Mouse (Mus musculus) lung, postnatal 0 days (tissue): Measurements from ENCODE around the gene Gm20075.

ENCODE experiments used
- CTCF ChIP-seq: IDR thresholded peaks from 2 replicates; pipeline ENCODE4 v1.5.1; 2016; ENCODE audit warnings: antibody characterized with exemption, mild to moderate bottlenecking
- EP300 ChIP-seq: IDR thresholded peaks from 2 replicates; pipeline ENCODE4 v1.6.1; 2016; ENCODE audit warnings: antibody characterized with exemption, mild to moderate bottlenecking, control low read depth

- TF ChIP-seq CTCF: no peak
- TF ChIP-seq EP300: no peak
Observed at GRCm38 (mm10) chr13:96073555-96073954, 7.6 kb downstream of the Gm20075 start.
